Mouse (Mus musculus): Measurements from ENCODE around the gene Tmem231. TPM values are rescaled to one million over a fixed set of nuclear protein-coding genes. Genes with fewer than 3 reads are reported as not detected.
A peak's percentile ranks its signal among the peaks of the same experiment; 100 is the strongest.

Tmem231 gene
- polyA plus RNA-seq, 1 experiment from 2014 or later: 19.6 TPM

GRCm38 (mm10) chr8:111864648-111865047 lies 69.0 kb downstream of the Tmem231 start:
- Histone ChIP-seq H3K27ac (ENCODE audit: low read length) (no peak overlapping the region), H3K4me2 (ENCODE audit: low read depth, low read length) (no peak overlapping the region)
- WGBS: 77% methylated on average over 8 of the region's 8 CpGs

GRCm38 (mm10) chr8:111863280-111863679 lies 70.4 kb downstream of the Tmem231 start:
- peak overlapping the region; percentile 32; the same call in 1 of the 2 replicates for H3K27ac ChIP-seq (ENCODE audit: low read length)
- H3K9ac ChIP-seq (ENCODE audit: low read length): no peak overlapping the region
- no peak overlapping the region for H3K4me3 ChIP-seq (ENCODE audit: low read length)
- H3K9me3 ChIP-seq (ENCODE audit: control insufficient read depth, low read length): no peaks in the 10 kb centered on the region
- 0 out of 2 replicates have a peak, but pooled peaks cover 2% of the 10 kb centered on the region for H3K36me3 ChIP-seq (ENCODE audit: control insufficient read depth, insufficient read depth, low read length)
- H3K4me2 ChIP-seq (ENCODE audit: low read depth, low read length): no peak overlapping the region
- no peaks in the 10 kb centered on the region for H3K27me3 ChIP-seq (ENCODE audit: control insufficient read depth, insufficient read depth, low read depth, low read length)
- 80% methylated on average over 4 of the region's 4 CpGs for WGBS
- ATAC-seq (ENCODE audit: low read depth): no peak
- H3K4me1 ChIP-seq (replicated peaks; ENCODE audit: control insufficient read depth, insufficient read depth, low read length): 0 out of 2 replicates have a peak, but pooled peaks cover 2% of the 10 kb centered on the region

More at GRCm38 (mm10) chr8:111864648-111865047, 69.0 kb downstream of the Tmem231 start:
- H3K4me3 ChIP-seq (ENCODE audit: low read length): no peak overlapping the region
- ATAC-seq (ENCODE audit: low read depth): no peak
- H3K9ac ChIP-seq (ENCODE audit: low read length): no peak overlapping the region
- no peaks in the 10 kb centered on the region for H3K9me3 ChIP-seq (ENCODE audit: control insufficient read depth, low read length)
- H3K36me3 ChIP-seq (ENCODE audit: control insufficient read depth, insufficient read depth, low read length): 0 out of 2 replicates have a peak, but pooled peaks cover 2% of the 10 kb centered on the region
- 0 out of 2 replicates have a peak, but pooled peaks cover 2% of the 10 kb centered on the region for H3K4me1 ChIP-seq (replicated peaks; ENCODE audit: control insufficient read depth, insufficient read depth, low read length)
- no peaks in the 10 kb centered on the region for H3K27me3 ChIP-seq (ENCODE audit: control insufficient read depth, insufficient read depth, low read depth, low read length)

Other genes starting within 250 kb of the Tmem231 start
- gene Ctrb1, start 242.9 kb downstream of the Tmem231 start, polyA plus RNA-seq (2015; fragmentation: Nextera tagmentation; extraction: Ambion mirVana): 1.2 TPM in 1 of 2 replicates, not detected in the other
- gene Bcar1, start 190.1 kb downstream of the Tmem231 start, polyA plus RNA-seq (2015; fragmentation: Nextera tagmentation; extraction: Ambion mirVana): 49.2 and 52.1 TPM in 2 replicates
- 193 and 203 TPM in 2 replicates for gene Cfdp1, start 79.6 kb downstream of the Tmem231 start, polyA plus RNA-seq (2015; fragmentation: Nextera tagmentation; extraction: Ambion mirVana)
- 10.1 and 10.9 TPM in 2 replicates for gene Tmem170, start 57.1 kb downstream of the Tmem231 start, polyA plus RNA-seq (2015; fragmentation: Nextera tagmentation; extraction: Ambion mirVana)
- 14.2 and 15.4 TPM in 2 replicates for gene Chst5, start 23.4 kb downstream of the Tmem231 start, polyA plus RNA-seq (2015; fragmentation: Nextera tagmentation; extraction: Ambion mirVana)
- 195 and 218 TPM in 2 replicates for gene Gabarapl2, start 6.8 kb upstream of the Tmem231 start, polyA plus RNA-seq (2015; fragmentation: Nextera tagmentation; extraction: Ambion mirVana)
- 7.5 and 8.8 TPM in 2 replicates for gene Adat1, start 58.4 kb upstream of the Tmem231 start, polyA plus RNA-seq (2015; fragmentation: Nextera tagmentation; extraction: Ambion mirVana)
- 159 and 172 TPM in 2 replicates for gene Kars, start 77.4 kb upstream of the Tmem231 start, polyA plus RNA-seq (2015; fragmentation: Nextera tagmentation; extraction: Ambion mirVana)
- 23.1 and 23.3 TPM in 2 replicates for gene Terf2ip, start 77.5 kb upstream of the Tmem231 start, polyA plus RNA-seq (2015; fragmentation: Nextera tagmentation; extraction: Ambion mirVana)
- 0.58 and 0.60 TPM in 2 replicates for gene Gm6793, start 81.2 kb upstream of the Tmem231 start, polyA plus RNA-seq (2015; fragmentation: Nextera tagmentation; extraction: Ambion mirVana)

All from lung, embryonic 16.5 days (tissue).